Mouse (Mus musculus) thymus, adult 2 months (tissue): ENCODE measurements around the gene Trpc5.

ENCODE experiments used
- CTCF ChIP-seq: fragments of 200-500 bp; IDR thresholded peaks from 2 replicates; pipeline ENCODE4 v1.5.1; 2012; ENCODE audit warnings: mild to moderate bottlenecking, control low read depth, low read length, moderate library complexity, borderline replicate concordance; ENCODE audit not compliant: control insufficient read depth, poor library complexity, insufficient read depth; ENCODE audit errors: extremely low read depth
- POLR2A ChIP-seq: fragments of 200-500 bp; IDR thresholded peaks from 2 replicates; pipeline ENCODE4 v1.6.1; 2012; ENCODE audit warnings: mild to moderate bottlenecking, low read length, control low read depth, moderate library complexity; ENCODE audit not compliant: control insufficient read depth, poor library complexity, insufficient read depth; ENCODE audit errors: extremely low read depth

GRCm38 (mm10) chrX:144644756-144645155, 43.2 kb downstream of the Trpc5 start:
- TF ChIP-seq CTCF, result no peak
- TF ChIP-seq POLR2A, result no peak
